28 mouse cellular contexts compared by ENCODE assay signal in genomic region chr2:165667096-165667495, GRCm38 (mm10).
DNase-seq lines count a peak whose midpoint lies in the region; ATAC-seq and TF ChIP-seq lines count a peak whose summit lies in the region.
"Had no signal": no experiment of that assay in that cellular context is flagged by ENCODE, and none has a peak within 500 bp of the region (broad histone marks: within the 10 kb centered on the region; RNA-seq: fewer than 3 reads in every experiment).

No protein-coding gene starts in this region.

- H3K27ac ChIP-seq in kidney, embryonic 15.5 days: no peak overlapping the region
- H3K27ac ChIP-seq in intestine, embryonic 15.5 days: no peak overlapping the region
- no peak overlapping the region for H3K27ac ChIP-seq in liver, embryonic 14.5 days
- peak overlapping the region; percentile 44; the same call in 1 of the 2 replicates for H3K27ac ChIP-seq in stomach, embryonic 15.5 days
- no peak overlapping the region for H3K27ac ChIP-seq in midbrain, embryonic 16.5 days (ENCODE audit: low read length)
- H3K27ac ChIP-seq: embryonic facial prominence, embryonic 13.5 days; forebrain, embryonic 10.5 days; hindbrain, embryonic 12.5 days; hindbrain, postnatal 0 days; liver, embryonic 13.5 days; macrophage had no signal

- H3K9ac ChIP-seq in kidney, embryonic 15.5 days: no peak overlapping the region
- H3K9ac ChIP-seq in intestine, embryonic 15.5 days: no peak overlapping the region
- no peak overlapping the region for H3K9ac ChIP-seq in liver, embryonic 14.5 days (replicated peaks)
- no peak overlapping the region for H3K9ac ChIP-seq in stomach, embryonic 15.5 days
- no peak overlapping the region for H3K9ac ChIP-seq in midbrain, embryonic 16.5 days (ENCODE audit: low read depth, low read length)
- H3K9ac ChIP-seq: embryonic facial prominence, embryonic 13.5 days; hindbrain, embryonic 12.5 days; liver, embryonic 13.5 days had no signal

- DNase-seq in kidney, postnatal 10 days: no peak
- DNase-seq in liver, embryonic 14.5 days (ENCODE audit: low read depth in 3 of 3, low spot score in 3 of 3): peak in 2 of 3 experiments; percentile 24 to 31
- no peak for DNase-seq in neural tube, embryonic 10.5 days (ENCODE audit: extremely low spot score, low spot score)
- DNase-seq in frontal cortex, adult 2 months (ENCODE audit: extremely low spot score in 1 of 2, low spot score in 1 of 2): no peak
- DNase-seq: adrenal gland, postnatal 10 days; B cell, adult 2 months; cerebellum, adult 11-12 months; cerebellum, adult 9-11 months; gastrocnemius, postnatal 10 days; heart, postnatal 36 days; kidney, adult 8-10 months; kidney, postnatal 14 days; layer of hippocampus, adult 9-11 months; liver, embryonic 13.5 days; midbrain, embryonic 14.5 days; right cerebral cortex, postnatal 25 days; thymus, postnatal 4 days had no signal

- TF ChIP-seq CTCF in liver, embryonic 14.5 days (IDR thresholded peaks at IDR 0.05; ENCODE audit: low read depth): no peak

- no peak for TF ChIP-seq EP300 in liver, embryonic 14.5 days (IDR thresholded peaks at IDR 0.05; ENCODE audit: low read depth)

- WGBS in kidney, embryonic 15.5 days: 55% methylated on average over 2 of the region's 2 CpGs
- 63% methylated on average over 2 of the region's 2 CpGs for WGBS in intestine, embryonic 15.5 days
- 74% methylated on average over 2 of the region's 2 CpGs for WGBS in liver, embryonic 14.5 days (ENCODE audit: insufficient replicate concordance)
- WGBS in stomach, embryonic 15.5 days: 63% methylated on average over 2 of the region's 2 CpGs
- WGBS in midbrain, embryonic 16.5 days: 75% methylated on average over 2 of the region's 2 CpGs

- no peaks in the 10 kb centered on the region; the same call in 1 of the 2 replicates for H3K9me3 ChIP-seq in kidney, embryonic 15.5 days (replicated peaks)
- no peaks in the 10 kb centered on the region for H3K9me3 ChIP-seq in intestine, embryonic 15.5 days
- H3K9me3 ChIP-seq in liver, embryonic 14.5 days (ENCODE audit: control insufficient read depth, low read length): no peaks in the 10 kb centered on the region
- H3K9me3 ChIP-seq in stomach, embryonic 15.5 days: no peaks in the 10 kb centered on the region
- no peaks in the 10 kb centered on the region for H3K9me3 ChIP-seq in midbrain, embryonic 16.5 days (replicated peaks; ENCODE audit: control insufficient read depth, low read length, poor library complexity, severe bottlenecking)
- H3K9me3 ChIP-seq: embryonic facial prominence, embryonic 13.5 days; liver, embryonic 13.5 days had no signal

- ATAC-seq in kidney, embryonic 15.5 days (replicated peaks; ENCODE audit: low FRiP score): 0 out of 2 replicates have a peak, but pooled peaks have one; percentile 40
- peak; percentile 89 for ATAC-seq in intestine, embryonic 15.5 days
- no peak for ATAC-seq in liver, embryonic 14.5 days (ENCODE audit: insufficient read depth)
- ATAC-seq in stomach, embryonic 15.5 days (ENCODE audit: insufficient read depth, low FRiP score, low read depth): peak; percentile 87
- ATAC-seq in midbrain, embryonic 16.5 days: no peak
- ATAC-seq: activated CD4-positive, CD25-positive, alpha-beta regulatory T cell, adult 4 months; forebrain, embryonic 16.5 days; hindbrain, postnatal 0 days had no signal

- peaks cover 10% of the 10 kb centered on the region; the same call in 1 of the 2 replicates for H3K4me1 ChIP-seq in kidney, embryonic 15.5 days
- 0 out of 2 replicates have a peak, but pooled peaks cover 3% of the 10 kb centered on the region for H3K4me1 ChIP-seq in intestine, embryonic 15.5 days (replicated peaks)
- H3K4me1 ChIP-seq in liver, embryonic 14.5 days (replicated peaks; ENCODE audit: control insufficient read depth in 2 of 2, insufficient read depth in 2 of 2, low read length in 1 of 2): peaks cover 0 to 2% of the 10 kb centered on the region in 2 experiments; a peak in 1 of 4 replicates
- 0 out of 2 replicates have a peak, but pooled peaks cover 4% of the 10 kb centered on the region for H3K4me1 ChIP-seq in stomach, embryonic 15.5 days
- no peaks in the 10 kb centered on the region for H3K4me1 ChIP-seq in midbrain, embryonic 16.5 days (ENCODE audit: control insufficient read depth, insufficient read depth, low read length)
- H3K4me1 ChIP-seq: hindbrain, embryonic 12.5 days; liver, embryonic 13.5 days had no signal

- no peaks in the 10 kb centered on the region for H3K36me3 ChIP-seq in kidney, embryonic 15.5 days
- H3K36me3 ChIP-seq in intestine, embryonic 15.5 days: no peaks in the 10 kb centered on the region
- no peaks in the 10 kb centered on the region for H3K36me3 ChIP-seq in liver, embryonic 14.5 days (replicated peaks; ENCODE audit: control insufficient read depth, insufficient read depth, low read depth)
- H3K36me3 ChIP-seq in stomach, embryonic 15.5 days: no peaks in the 10 kb centered on the region
- no peaks in the 10 kb centered on the region for H3K36me3 ChIP-seq in midbrain, embryonic 16.5 days (ENCODE audit: control insufficient read depth, insufficient read depth, low read length)
- H3K36me3 ChIP-seq: liver, embryonic 13.5 days had no signal

- H3K4me3 ChIP-seq in kidney, embryonic 15.5 days (replicated peaks): no peak overlapping the region
- no peak overlapping the region for H3K4me3 ChIP-seq in intestine, embryonic 15.5 days (replicated peaks)
- no peak overlapping the region for H3K4me3 ChIP-seq in liver, embryonic 14.5 days (ENCODE audit: insufficient read depth in 1 of 2, low read depth in 2 of 2, low read length in 2 of 2)
- no peak overlapping the region for H3K4me3 ChIP-seq in stomach, embryonic 15.5 days (replicated peaks)
- H3K4me3 ChIP-seq in midbrain, embryonic 16.5 days (ENCODE audit: low read depth, low read length): no peak overlapping the region
- H3K4me3 ChIP-seq: embryonic facial prominence, embryonic 13.5 days; forebrain, embryonic 10.5 days; hindbrain, embryonic 12.5 days; liver, embryonic 13.5 days had no signal

- no peak overlapping the region for H3K4me2 ChIP-seq in kidney, embryonic 15.5 days
- H3K4me2 ChIP-seq in intestine, embryonic 15.5 days (replicated peaks): no peak overlapping the region
- H3K4me2 ChIP-seq in liver, embryonic 14.5 days (ENCODE audit: low read depth): no peak overlapping the region
- no peak overlapping the region for H3K4me2 ChIP-seq in stomach, embryonic 15.5 days
- H3K4me2 ChIP-seq in midbrain, embryonic 16.5 days (ENCODE audit: low read length): no peak overlapping the region
- H3K4me2 ChIP-seq: embryonic facial prominence, embryonic 13.5 days; hindbrain, embryonic 12.5 days; liver, embryonic 13.5 days had no signal

- H3K27me3 ChIP-seq in kidney, embryonic 15.5 days: no peaks in the 10 kb centered on the region
- no peaks in the 10 kb centered on the region for H3K27me3 ChIP-seq in intestine, embryonic 15.5 days (replicated peaks)
- H3K27me3 ChIP-seq in liver, embryonic 14.5 days (ENCODE audit: control insufficient read depth, insufficient read depth, low read length): no peaks in the 10 kb centered on the region
- H3K27me3 ChIP-seq in stomach, embryonic 15.5 days (replicated peaks): no peaks in the 10 kb centered on the region
- no peaks in the 10 kb centered on the region for H3K27me3 ChIP-seq in midbrain, embryonic 16.5 days (ENCODE audit: control insufficient read depth, insufficient read depth, low read depth, low read length)
- H3K27me3 ChIP-seq: embryonic facial prominence, embryonic 13.5 days; hindbrain, embryonic 12.5 days; liver, embryonic 13.5 days had no signal

Comparison
In these comparisons a context has a peak if more than half of its experiments do, and no peak if none do; other contexts are left out.
1. ATAC-seq: peak in kidney, embryonic 15.5 days (single experiment), intestine, embryonic 15.5 days (single experiment) and stomach, embryonic 15.5 days (single experiment); none in liver, embryonic 14.5 days (single experiment) and midbrain, embryonic 16.5 days (single experiment).
2. DNase-seq: peak in liver, embryonic 14.5 days (2 of 3); none in kidney, postnatal 10 days (single experiment), neural tube, embryonic 10.5 days (single experiment) and frontal cortex, adult 2 months (0 of 2).